Comparison of ENCODE assay signal across 11 mouse cellular contexts in the genomic region with DNA sequence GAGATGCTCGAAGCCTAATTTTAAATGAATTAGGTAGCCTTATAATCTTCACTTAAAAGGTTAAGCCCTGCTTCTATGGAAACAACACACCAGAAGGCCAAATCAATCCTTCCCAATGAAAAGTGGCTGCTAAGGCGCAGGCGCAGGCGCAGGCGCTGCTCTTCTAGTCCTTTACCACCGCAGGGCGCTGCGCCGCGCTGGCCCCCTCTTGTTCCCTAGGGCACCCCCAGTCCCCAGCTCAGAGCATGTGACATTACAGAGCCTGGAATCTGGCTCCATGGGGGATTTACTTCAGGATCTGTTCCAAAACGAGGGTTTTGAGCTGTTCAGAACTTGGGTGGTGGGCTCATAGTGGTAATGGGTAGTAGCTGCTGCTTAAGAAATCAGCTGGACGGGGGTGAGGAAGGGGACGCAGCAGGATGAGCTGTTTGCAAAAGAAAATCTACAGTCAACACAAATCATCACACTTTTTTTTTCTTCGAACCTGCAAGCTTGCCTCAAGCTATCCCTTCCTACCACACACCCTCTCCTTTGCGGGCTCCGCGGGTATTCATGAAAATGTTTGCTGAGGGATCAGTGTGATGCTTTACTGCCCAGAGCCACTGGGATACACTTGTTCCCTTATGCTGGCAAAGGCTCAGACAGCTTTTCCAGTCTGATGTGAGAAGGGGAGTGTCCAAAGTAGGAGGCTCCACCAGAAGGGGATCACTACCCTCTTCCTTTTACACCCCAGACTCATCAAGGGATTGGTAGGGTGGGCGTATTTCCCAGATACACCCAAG.
A peak's percentile ranks its signal among the peaks of the same experiment; 100 is the strongest.
DNase-seq lines count a peak whose midpoint lies in the region; ATAC-seq and TF ChIP-seq lines count a peak whose summit lies in the region.
"Had no signal": no experiment of that assay in that cellular context is flagged by ENCODE, and none has a peak within 500 bp of the region (broad histone marks: within the 10 kb centered on the region; RNA-seq: fewer than 3 reads in every experiment).

No protein-coding gene starts in this region.

- ATAC-seq in embryonic facial prominence, embryonic 14.5 days (ENCODE audit: low read depth), result no peak
- ATAC-seq in hindbrain, embryonic 16.5 days, result peak; percentile 52; the same call in 1 of the 2 replicates
- peak; percentile 68; the same call in 1 of the 2 replicates for ATAC-seq in midbrain, postnatal 0 days (ENCODE audit: low FRiP score)
- no peak for ATAC-seq in megakaryocyte progenitor cell, adult 5-6 weeks (replicated peaks; ENCODE audit: poor library complexity)

- peak overlapping the region; percentile 24; the same call in 1 of the 2 replicates for H3K4me2 ChIP-seq in embryonic facial prominence, embryonic 14.5 days (ENCODE audit: low read depth, low read length)
- peak overlapping the region; percentile 40 for H3K4me2 ChIP-seq in hindbrain, embryonic 16.5 days (ENCODE audit: low read length)
- peak overlapping the region; percentile 15; the same call in 1 of the 2 replicates for H3K4me2 ChIP-seq in midbrain, postnatal 0 days (ENCODE audit: low read depth, low read length, poor library complexity, severe bottlenecking)

- H3K36me3 ChIP-seq in embryonic facial prominence, embryonic 14.5 days (ENCODE audit: control insufficient read depth, insufficient read depth, low read length), result no peaks in the 10 kb centered on the region
- H3K36me3 ChIP-seq in hindbrain, embryonic 16.5 days (ENCODE audit: control insufficient read depth, insufficient read depth, low read length), result no peaks in the 10 kb centered on the region
- H3K36me3 ChIP-seq in midbrain, postnatal 0 days (ENCODE audit: insufficient read depth, low read length), result no peaks in the 10 kb centered on the region

- no peaks in the 10 kb centered on the region for H3K27me3 ChIP-seq in embryonic facial prominence, embryonic 14.5 days (replicated peaks; ENCODE audit: control insufficient read depth, insufficient read depth, low read length)
- H3K27me3 ChIP-seq in hindbrain, embryonic 16.5 days (replicated peaks; ENCODE audit: control insufficient read depth, insufficient read depth, low read length), result no peaks in the 10 kb centered on the region
- no peaks in the 10 kb centered on the region for H3K27me3 ChIP-seq in midbrain, postnatal 0 days (ENCODE audit: insufficient read depth, low read length)

- no peaks in the 10 kb centered on the region for H3K9me3 ChIP-seq in embryonic facial prominence, embryonic 14.5 days (ENCODE audit: control insufficient read depth, low read length)
- H3K9me3 ChIP-seq in hindbrain, embryonic 16.5 days (ENCODE audit: control insufficient read depth, low read length), result no peaks in the 10 kb centered on the region
- H3K9me3 ChIP-seq in midbrain, postnatal 0 days (ENCODE audit: low read length), result no peaks in the 10 kb centered on the region

- TF ChIP-seq CTCF in midbrain, postnatal 0 days (IDR thresholded peaks at IDR 0.05), result peak; percentile 53

- DNase-seq in embryo, embryonic 10.5 days (ENCODE audit: low spot score), result peak; percentile 42
- no peak for DNase-seq in embryonic facial prominence, embryonic 14.5 days (ENCODE audit: low spot score)
- DNase-seq in midbrain, postnatal 0 days (ENCODE audit: low spot score), result peak; percentile 39
- no peak for DNase-seq in cerebellum, postnatal 25 days
- DNase-seq in urinary bladder, adult 18-20 months (ENCODE audit: low spot score in 2 of 2), result no peak
- DNase-seq: cerebellum, adult 2 months; lung, postnatal 10 days; thymus, postnatal 25 days had no signal

- no peak overlapping the region for H3K9ac ChIP-seq in embryonic facial prominence, embryonic 14.5 days (ENCODE audit: low read depth, low read length)
- H3K9ac ChIP-seq in hindbrain, embryonic 16.5 days (ENCODE audit: low read depth, low read length), result no peak overlapping the region
- H3K9ac ChIP-seq in midbrain, postnatal 0 days (replicated peaks; ENCODE audit: low read length, poor library complexity, severe bottlenecking), result no peak overlapping the region

- H3K4me3 ChIP-seq in embryonic facial prominence, embryonic 14.5 days (ENCODE audit: low read depth, low read length), result no peak overlapping the region
- peak overlapping the region; percentile 21 for H3K4me3 ChIP-seq in hindbrain, embryonic 16.5 days (ENCODE audit: low read length)
- H3K4me3 ChIP-seq in midbrain, postnatal 0 days (ENCODE audit: low read depth, low read length), result no peak overlapping the region
- H3K4me3 ChIP-seq: left cerebral cortex, adult 2 months had no signal

- WGBS in embryonic facial prominence, embryonic 14.5 days, result 47% methylated on average over 18 of the region's 18 CpGs
- 51% methylated on average over 18 of the region's 18 CpGs for WGBS in hindbrain, embryonic 16.5 days
- 47% methylated on average over 18 of the region's 18 CpGs for WGBS in midbrain, postnatal 0 days

- H3K4me1 ChIP-seq in embryonic facial prominence, embryonic 14.5 days (ENCODE audit: control insufficient read depth, insufficient read depth, low read length), result no peaks in the 10 kb centered on the region
- no peaks in the 10 kb centered on the region; the same call in 1 of the 2 replicates for H3K4me1 ChIP-seq in hindbrain, embryonic 16.5 days (ENCODE audit: control insufficient read depth, insufficient read depth, low read depth, low read length)
- no peaks in the 10 kb centered on the region for H3K4me1 ChIP-seq in midbrain, postnatal 0 days (ENCODE audit: insufficient read depth, low read length)

- no peak overlapping the region for H3K27ac ChIP-seq in embryonic facial prominence, embryonic 14.5 days (replicated peaks; ENCODE audit: low read depth, low read length)
- no peak overlapping the region for H3K27ac ChIP-seq in hindbrain, embryonic 16.5 days (ENCODE audit: low read depth, low read length)
- no peak overlapping the region for H3K27ac ChIP-seq in midbrain, postnatal 0 days (ENCODE audit: low read depth, low read length)
- H3K27ac ChIP-seq: left cerebral cortex, adult 2 months had no signal

Comparison
In these comparisons a context has a peak if more than half of its experiments do, and no peak if none do; other contexts are left out.
1. DNase-seq: peak in embryo, embryonic 10.5 days (single experiment) and midbrain, postnatal 0 days (single experiment); none in embryonic facial prominence, embryonic 14.5 days (single experiment), cerebellum, postnatal 25 days (0 of 2) and urinary bladder, adult 18-20 months (0 of 2).
2. ATAC-seq: peak in hindbrain, embryonic 16.5 days (single experiment) and midbrain, postnatal 0 days (single experiment); none in embryonic facial prominence, embryonic 14.5 days (single experiment) and megakaryocyte progenitor cell, adult 5-6 weeks (single experiment).
3. Peak in every context shown above with its lines, with median percentiles within 50 percentile points of each other: H3K4me2 ChIP-seq.